Mouse (Mus musculus): Measurements from ENCODE around the gene Txnrd3. TPM values are rescaled to one million over a fixed set of nuclear protein-coding genes. Genes with fewer than 3 reads are reported as not detected.

Txnrd3 gene
- total RNA-seq, 2 experiments from 2014 or later: 15.0 to 15.8 TPM

DNA sequence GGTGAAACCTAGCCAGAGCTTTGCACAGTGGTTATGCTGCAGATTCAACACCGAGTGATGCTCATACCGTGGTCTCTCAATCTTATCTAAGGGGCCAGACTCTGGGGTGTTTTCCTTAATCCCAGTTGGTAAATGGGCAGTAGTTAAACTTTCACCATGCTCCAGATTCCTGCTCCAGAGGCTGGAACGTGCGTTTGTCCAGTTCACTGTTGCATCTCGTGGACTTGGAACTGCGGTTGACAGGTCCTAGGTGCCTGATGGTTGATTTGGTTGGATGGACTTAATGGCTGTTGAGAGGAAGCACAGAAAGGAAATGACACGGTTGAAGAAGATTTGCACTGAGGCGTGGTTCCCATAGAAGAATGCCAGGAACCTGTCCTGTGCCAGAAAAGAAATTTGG, 6.1 kb downstream of the Txnrd3 start:
- intact Hi-C loops (cut with DNase I): no loop called here
- no peak for DNase-seq (ENCODE audit: low spot score)

DNA sequence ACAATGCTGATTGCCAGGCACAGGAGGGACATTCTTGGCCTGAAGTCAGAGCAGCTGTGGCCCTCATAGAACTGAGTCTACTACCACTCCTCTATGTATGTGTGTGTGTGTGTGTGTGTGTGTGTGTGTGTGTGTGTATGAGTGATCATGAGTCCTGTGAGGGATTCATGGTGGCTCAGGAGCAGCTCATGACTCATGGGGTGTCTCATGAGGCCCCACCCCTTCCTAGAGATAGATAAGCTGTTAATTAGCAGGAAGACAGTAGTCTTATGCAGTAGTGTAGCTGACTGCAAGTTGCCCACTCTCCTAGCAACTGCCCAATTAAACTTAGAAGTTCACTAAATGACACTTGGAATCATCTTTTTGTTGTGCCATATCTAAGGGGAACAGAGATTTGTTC, 8.0 kb downstream of the Txnrd3 start:
- intact Hi-C loops (cut with DNase I): no loop called here
- DNase-seq (ENCODE audit: low spot score): no peak

DNA sequence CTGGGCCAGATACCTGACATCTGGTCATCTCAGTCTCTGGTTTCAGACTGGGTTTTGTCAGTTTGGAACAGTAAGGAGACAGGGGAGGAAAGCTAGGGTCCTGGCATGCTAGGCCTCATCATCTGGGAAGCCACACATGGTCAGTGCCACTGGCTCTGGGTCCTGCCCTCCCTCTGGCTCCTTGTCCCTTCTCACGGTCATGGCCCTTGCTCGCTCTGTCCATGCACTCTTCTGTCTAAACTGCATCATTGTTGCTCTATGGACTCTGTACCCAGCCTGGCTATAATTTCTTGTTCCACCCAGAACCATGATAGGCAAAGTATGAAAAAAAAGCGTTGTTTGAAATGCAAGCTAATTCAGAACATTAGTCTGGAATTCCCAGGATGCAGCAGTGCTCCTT, 11.2 kb downstream of the Txnrd3 start:
- DNase-seq (ENCODE audit: low spot score): no peak
- intact Hi-C loops (cut with DNase I): no loop called here

DNA sequence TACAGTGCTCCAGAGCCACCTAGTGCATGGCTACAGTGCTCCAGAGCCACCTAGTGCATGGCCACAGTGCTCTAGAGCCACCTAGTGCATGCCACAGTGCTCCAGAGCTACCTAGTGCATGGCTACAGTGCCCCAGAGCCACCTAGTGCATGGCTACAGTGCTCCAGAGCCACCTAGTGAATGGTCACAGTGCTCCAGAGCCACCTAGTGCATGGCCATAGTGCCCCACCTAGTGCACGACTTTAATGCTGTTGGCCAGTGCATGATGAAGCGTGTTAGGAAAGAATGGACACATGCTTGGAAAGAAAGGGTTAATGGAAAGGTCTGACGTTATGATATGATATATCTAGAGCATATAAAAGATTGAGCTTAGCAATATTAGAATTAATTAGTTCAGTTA, 14.6 kb downstream of the Txnrd3 start:
- no peak for DNase-seq (ENCODE audit: low spot score)
- intact Hi-C loops (cut with DNase I): no loop called here

DNA sequence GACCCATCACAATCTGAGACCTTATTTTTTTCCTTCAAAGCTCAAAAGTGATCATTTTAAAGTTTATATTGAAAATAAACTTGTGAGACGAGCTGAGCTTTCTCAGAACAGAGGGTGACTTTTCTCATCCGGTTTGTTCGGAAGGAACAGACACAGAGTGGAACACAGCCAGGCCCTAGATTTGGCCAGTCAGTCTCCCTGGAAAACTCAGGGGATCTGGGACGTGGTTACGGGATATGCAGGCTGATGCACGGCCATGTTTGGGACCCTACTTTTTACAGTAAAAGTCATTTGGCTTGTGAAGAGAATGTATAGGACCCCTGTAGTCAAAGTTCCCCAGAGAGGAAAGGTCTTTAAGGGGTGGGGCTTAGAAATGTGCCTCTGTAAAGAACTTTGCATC, 15.1 kb downstream of the Txnrd3 start:
- no peak for DNase-seq (ENCODE audit: low spot score)
- intact Hi-C loops (cut with DNase I): no loop called here

DNA sequence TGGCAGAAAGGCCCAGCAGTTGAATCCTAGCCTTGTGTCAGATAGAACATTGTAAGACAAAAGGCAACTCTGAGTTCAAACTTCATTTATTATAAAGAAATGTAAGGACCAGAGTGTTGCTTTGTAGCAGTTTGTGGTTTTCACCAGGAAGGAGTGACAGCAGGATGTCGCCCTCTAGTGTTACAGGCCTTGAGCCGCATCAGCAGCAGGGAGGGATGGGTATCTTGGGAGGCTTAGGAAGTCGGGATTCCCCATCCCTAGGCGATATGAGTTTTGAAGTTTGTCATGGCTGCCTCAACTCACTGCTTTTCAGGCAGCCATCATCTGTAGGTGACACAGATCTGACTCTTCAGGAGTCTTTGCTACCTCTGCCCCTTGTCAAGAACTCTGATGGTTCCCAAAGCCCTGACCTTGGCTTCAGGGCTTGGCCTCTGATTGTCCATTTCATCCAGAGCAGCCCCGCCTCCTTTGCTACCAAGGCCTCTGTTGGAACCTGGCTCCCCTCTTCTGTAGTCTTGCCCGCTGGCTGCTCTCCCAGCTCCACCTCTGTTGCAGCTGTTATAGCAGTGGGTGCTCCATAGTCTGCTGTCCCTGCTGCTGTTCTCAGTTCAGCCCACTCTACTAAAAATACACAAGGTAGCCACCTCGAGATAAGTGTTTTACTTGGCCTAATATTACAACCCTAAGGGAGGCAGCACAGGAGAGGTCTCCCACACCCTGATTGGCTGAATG, 16.1 kb downstream of the Txnrd3 start:
- intact Hi-C loops (cut with DNase I): no loop called here
- no peak for DNase-seq (ENCODE audit: low spot score)

DNA sequence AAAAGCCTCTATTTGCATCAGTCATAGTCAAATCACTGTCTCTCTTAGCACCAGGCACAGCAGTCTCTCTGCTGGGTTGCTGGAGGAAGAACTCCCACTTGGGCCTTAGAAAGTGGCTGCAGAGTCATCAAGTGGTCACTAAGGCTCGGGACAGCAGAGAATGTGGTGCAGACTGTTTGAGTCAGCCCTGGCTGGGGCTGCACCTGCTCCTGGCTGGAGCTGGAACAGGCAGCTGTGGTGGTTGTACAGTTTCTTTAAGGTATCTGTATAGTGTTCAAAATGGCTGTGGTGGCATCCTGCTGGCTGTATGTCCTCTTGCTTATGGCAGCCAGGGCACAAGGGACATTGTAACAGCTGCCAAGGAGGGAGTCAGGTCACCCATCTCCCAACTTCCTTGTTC, 16.7 kb downstream of the Txnrd3 start:
- intact Hi-C loops (cut with DNase I): no loop called here
- no peak for DNase-seq (ENCODE audit: low spot score)

DNA sequence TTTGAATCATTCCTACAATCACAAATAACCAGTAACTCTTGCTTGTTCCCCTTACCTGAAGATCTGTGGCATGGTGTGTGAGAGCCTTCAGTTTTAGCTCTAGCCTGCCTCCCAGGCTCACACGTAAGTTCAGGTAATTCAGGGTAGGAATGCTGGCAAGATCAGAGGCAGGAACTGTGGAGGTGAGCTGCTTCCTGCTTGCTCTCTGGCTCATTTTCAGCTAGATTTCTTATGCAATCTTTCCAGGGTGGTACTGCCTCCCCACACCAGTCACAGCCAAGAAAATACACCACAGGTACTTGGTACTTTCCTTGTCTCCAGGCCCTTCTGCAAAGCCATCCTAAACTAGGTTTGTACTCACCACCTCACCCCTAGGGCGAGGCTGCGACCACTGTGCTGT, 18.7 kb downstream of the Txnrd3 start:
- no peak for DNase-seq (ENCODE audit: low spot score)
- intact Hi-C loops (cut with DNase I): no loop called here

GRCm38 (mm10) chr6:89665155-89665554, 21.4 kb downstream of the Txnrd3 start:
- no peak for DNase-seq (ENCODE audit: low spot score)
- intact Hi-C loops (cut with DNase I): no loop called here

GRCm38 (mm10) chr6:89665667-89666066, 21.9 kb downstream of the Txnrd3 start:
- intact Hi-C loops (cut with DNase I): no loop called here
- no peak for DNase-seq (ENCODE audit: low spot score)

DNA sequence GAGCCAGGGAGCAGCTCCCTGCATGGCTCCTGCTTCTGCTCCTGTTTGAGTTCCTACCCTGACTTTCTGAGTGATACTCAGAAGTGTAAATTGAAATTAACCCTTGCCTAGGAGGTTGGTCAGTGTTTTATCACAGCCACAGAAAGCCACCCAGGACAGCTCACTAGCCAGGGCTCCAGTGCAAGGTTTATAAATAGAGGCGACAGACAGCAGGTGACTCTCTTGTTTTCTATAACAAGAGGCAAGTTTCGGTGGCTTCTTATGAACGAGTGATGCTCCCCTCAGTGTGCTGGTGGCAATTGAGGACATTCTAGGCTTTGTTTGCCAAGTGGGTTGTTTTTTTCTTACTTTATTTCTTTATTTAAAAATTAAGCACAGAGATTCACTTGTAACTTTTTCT, 23.2 kb downstream of the Txnrd3 start:
- intact Hi-C loops (cut with DNase I): no loop called here
- no peak for DNase-seq (ENCODE audit: low spot score)

DNA sequence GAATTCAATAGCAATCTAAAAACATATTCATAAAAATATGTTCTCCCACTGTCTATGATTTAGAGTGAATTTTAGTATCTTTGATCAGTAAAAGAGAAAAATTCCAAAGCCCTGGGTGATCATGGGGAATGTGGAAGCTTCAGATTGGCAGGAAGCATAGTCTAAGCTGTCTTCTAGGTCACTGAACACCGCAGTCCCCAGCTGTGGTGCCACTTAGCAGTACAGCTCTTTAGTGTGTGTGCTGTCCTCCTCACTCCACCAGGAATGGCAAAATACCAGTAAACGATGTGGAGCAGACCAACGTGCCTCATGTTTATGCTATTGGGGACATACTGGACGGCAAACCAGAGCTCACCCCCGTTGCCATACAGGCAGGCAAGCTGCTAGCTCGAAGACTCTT, 25.8 kb downstream of the Txnrd3 start:
- DNase-seq (ENCODE audit: low spot score): no peak
- intact Hi-C loops (cut with DNase I): no loop called here

- intact Hi-C loops (cut with DNase I): loop anchor here (10.0 kb wide), 1 partner anchor 753 kb away; the partner anchor contains the start of gene Cfap100
- DNase-seq (ENCODE audit: low spot score): no peak
Observed at GRCm38 (mm10) chr6:89671431-89671830, 27.6 kb downstream of the Txnrd3 start.

DNA sequence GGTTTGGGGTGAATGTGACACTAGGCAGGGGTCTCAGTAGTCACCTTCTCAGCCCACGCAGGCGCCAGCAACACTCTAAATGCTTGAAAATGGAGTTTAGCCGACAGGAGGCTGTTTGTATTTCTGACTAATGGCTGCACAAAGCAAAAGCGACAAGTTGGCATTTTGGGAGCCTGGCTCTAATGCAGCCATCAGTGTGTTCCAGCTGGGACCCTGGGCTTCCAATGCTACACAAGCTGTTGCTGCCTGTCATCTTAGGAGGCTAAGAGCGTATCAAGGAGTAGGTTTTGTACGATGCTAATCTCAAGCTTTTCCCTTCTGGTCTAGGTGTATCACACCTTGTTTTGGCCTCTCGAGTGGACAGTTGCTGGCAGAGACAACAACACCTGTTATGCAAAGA, 28.9 kb downstream of the Txnrd3 start:
- intact Hi-C loops (cut with DNase I): loop anchor here (10.0 kb wide), 1 partner anchor 752 kb away; the partner anchor contains the start of gene Cfap100
- no peak for DNase-seq (ENCODE audit: low spot score)

- intact Hi-C loops (cut with DNase I): loop anchor here (10.0 kb wide), 1 partner anchor 752 kb away; the partner anchor contains the start of gene Cfap100
- no peak for DNase-seq (ENCODE audit: low spot score)
Observed at GRCm38 (mm10) chr6:89673135-89673780, 29.5 kb downstream of the Txnrd3 start.

GRCm38 (mm10) chr6:89678522-89678921, 34.7 kb downstream of the Txnrd3 start:
- DNase-seq (ENCODE audit: low spot score): no peak
- intact Hi-C loops (cut with DNase I): loop anchor here (10.0 kb wide), 1 partner anchor 746 kb away; the partner anchor contains the start of gene Cfap100

DNA sequence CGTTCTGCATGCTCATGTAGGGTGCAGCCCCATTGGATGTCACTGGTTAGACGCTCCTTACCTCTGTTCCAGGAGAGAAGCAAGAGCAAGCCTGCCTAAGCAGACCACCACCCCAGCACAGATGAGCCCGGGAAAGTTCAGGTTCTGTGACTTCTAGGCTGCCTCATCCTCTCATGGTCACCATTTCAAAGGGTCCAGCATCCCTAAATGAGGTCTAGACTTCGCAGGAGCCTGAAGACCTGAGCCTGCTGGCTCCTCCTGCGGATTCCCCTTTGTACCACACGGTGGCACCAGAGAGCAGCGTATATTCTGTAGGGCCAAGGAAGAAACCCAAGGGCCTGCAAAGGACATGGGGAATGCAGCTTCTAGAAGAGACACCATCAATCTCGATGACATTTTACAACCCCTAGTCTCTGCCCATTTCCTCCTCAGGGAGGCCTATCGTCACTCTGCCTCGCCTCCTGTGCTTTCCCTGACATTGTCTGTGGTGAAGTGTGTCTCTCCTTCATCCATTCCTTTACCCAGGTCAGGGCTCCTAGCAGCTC, 35.6 kb downstream of the Txnrd3 start:
- intact Hi-C loops (cut with DNase I): loop anchor here (10.0 kb wide), 1 partner anchor 745 kb away; the partner anchor contains the start of gene Cfap100
- DNase-seq (ENCODE audit: low spot score): peak; percentile 8

DNA sequence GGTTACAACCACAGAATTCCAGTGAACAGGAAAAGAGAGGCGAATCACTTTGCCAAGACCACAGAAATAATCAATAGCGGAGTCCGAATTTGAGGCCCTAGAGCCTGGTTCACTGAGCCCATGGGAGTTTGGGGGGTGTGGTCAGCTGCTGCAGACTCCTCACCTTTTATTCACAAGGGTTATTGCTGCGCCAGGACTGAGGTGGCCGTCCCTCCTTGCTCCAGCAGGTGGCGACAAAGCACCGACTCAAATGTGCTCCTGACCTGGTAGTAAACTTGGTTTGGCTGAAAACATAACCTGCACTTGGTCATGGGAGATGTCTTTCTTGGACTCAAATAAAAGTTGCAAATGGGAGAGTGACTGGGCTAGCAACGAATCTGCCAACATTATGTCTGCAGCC, 36.4 kb downstream of the Txnrd3 start:
- peak; percentile 31 for DNase-seq (ENCODE audit: low spot score)
- intact Hi-C loops (cut with DNase I): loop anchor here (10.0 kb wide), 2 partner anchors 305 to 645 kb away; partner anchors contain the start of gene Chst13

GRCm38 (mm10) chr6:89684231-89684630, 40.4 kb downstream of the Txnrd3 start:
- no peak for DNase-seq (ENCODE audit: low spot score)
- intact Hi-C loops (cut with DNase I): loop anchor here (10.0 kb wide), 2 partner anchors 301 to 641 kb away; partner anchors contain the start of gene Chst13

- DNase-seq (ENCODE audit: low spot score): no peak
- intact Hi-C loops (cut with DNase I): loop anchor here (10.0 kb wide), 2 partner anchors 298 to 638 kb away; partner anchors contain the start of gene Chst13
Observed at GRCm38 (mm10) chr6:89687100-89687499, 43.3 kb downstream of the Txnrd3 start.

DNA sequence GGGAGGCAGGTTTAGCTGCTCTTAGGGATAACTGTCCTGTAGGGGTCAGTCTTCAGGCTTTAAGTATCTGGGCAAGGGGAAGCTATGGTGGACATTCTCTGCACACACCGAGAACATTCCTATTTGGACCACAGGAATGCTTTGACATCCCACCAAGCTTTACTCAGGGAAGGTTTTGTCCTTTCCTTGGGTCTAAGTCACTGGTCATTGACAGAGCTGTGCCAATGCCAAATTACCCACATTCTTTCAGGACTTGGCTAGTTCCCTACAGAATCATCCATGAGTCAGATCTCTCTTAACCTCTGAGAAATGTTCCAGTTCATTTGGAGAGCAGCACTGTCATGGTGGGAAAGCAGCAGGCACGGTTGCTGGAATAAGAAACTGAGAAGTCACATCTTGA, 62.8 kb downstream of the Txnrd3 start:
- no peak for DNase-seq (ENCODE audit: low spot score)
- intact Hi-C loops (cut with DNase I): no loop called here
